Mouse (Mus musculus): ENCODE results near the gene Mageb16.

Mageb16 gene

GRCm38 (mm10) chrX:79671411-79671810 lies at the start of gene Mageb16:
Gene Mageb16 (minus strand): TSS chrX:79671435.
- DNase-seq, result no peak

- no peak for DNase-seq
Measured at GRCm38 (mm10) chrX:79651091-79651490, 20.1 kb downstream of the Mageb16 start.

GRCm38 (mm10) chrX:79635396-79635795 lies 35.8 kb downstream of the Mageb16 start:
- no peak for DNase-seq

GRCm38 (mm10) chrX:79606462-79606861 lies 64.8 kb downstream of the Mageb16 start:
- no peak for DNase-seq

All from kidney, adult 18-20 months (tissue).